Mouse (Mus musculus) erythroblast, embryonic 14.5 days (primary cell): Measurements from ENCODE around the gene Methig1. TPM values are rescaled to one million over a fixed set of nuclear protein-coding genes. Genes with fewer than 3 reads are reported as not detected.
"Not testable (repeated sequence)": the region's sequence is repeated elsewhere in the genome, so short reads cannot be mapped to it uniquely, and the experiment has no call there.

Experiments used
- H3K27me3 ChIP-seq: 2 replicates; pipeline ENCODE4 v1.6.1; 2012; ENCODE audit warnings: inconsistent platforms; ENCODE audit not compliant: control insufficient read depth
- H3K36me3 ChIP-seq: 2 replicates; pipeline ENCODE4 v1.6.1; 2012; ENCODE audit warnings: mild to moderate bottlenecking, inconsistent platforms; ENCODE audit not compliant: control insufficient read depth
- H3K4me1 ChIP-seq: 2 replicates; pipeline ENCODE4 v1.6.1; 2012; ENCODE audit warnings: inconsistent platforms; ENCODE audit not compliant: control insufficient read depth
- H3K4me3 ChIP-seq: replicated peaks from 2 replicates; pipeline ENCODE3; 2012; ENCODE audit warnings: moderate library complexity, mild to moderate bottlenecking, inconsistent platforms
- H3K9me3 ChIP-seq: 2 replicates; pipeline ENCODE4 v1.6.1; 2012; ENCODE audit warnings: low read length, inconsistent platforms, mixed read lengths; ENCODE audit not compliant: control insufficient read depth
- GATA1 ChIP-seq: IDR thresholded peaks from 2 replicates; pipeline ENCODE4 v1.6.1; 2012; ENCODE audit warnings: low read length, inconsistent platforms, mixed read lengths
- TAL1 ChIP-seq: IDR thresholded peaks from 3 replicates; pipeline ENCODE4 v1.6.1; 2012; ENCODE audit warnings: low read length, inconsistent platforms, mixed read lengths
- polyA plus RNA-seq: library from polyadenylated mRNA; stranded (reverse); fragments of >175 nt; gene quantifications from 2 replicates; pipeline ENCODE4 v1.2.3, GENCODE M21; 2012

Gene Methig1
- polyA plus RNA-seq, 1 experiment, result not detected

DNA sequence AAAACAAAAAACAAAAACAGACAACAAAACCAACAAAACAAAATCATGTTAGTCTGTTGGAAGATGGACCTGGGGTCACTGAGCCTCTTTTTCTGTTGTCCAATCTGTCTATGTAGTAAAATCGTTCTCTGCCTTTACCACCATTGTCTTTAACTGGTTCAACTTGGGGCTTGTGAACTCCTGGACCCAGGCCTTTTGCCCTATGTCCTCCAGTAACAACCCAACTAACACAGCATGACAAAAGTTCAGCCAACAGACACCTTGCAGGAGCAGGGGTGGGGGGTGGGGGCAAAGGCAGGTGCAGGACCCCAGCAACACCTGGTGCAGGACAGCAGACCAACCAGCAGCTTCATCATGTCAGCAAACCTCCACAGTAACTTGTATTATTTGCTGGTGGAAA is 33.1 kb upstream of the Methig1 start:
- Histone ChIP-seq H3K4me1 (peaks cover 14% of the 10 kb centered on the region), H3K27me3 (no peaks in the 10 kb centered on the region), H3K4me3 (no peak overlapping the region), H3K9me3 (peaks cover 4% of the 10 kb centered on the region), H3K36me3 (peaks cover 1% of the 10 kb centered on the region)
- TF ChIP-seq TAL1 (no peak), GATA1 (no peak)

DNA sequence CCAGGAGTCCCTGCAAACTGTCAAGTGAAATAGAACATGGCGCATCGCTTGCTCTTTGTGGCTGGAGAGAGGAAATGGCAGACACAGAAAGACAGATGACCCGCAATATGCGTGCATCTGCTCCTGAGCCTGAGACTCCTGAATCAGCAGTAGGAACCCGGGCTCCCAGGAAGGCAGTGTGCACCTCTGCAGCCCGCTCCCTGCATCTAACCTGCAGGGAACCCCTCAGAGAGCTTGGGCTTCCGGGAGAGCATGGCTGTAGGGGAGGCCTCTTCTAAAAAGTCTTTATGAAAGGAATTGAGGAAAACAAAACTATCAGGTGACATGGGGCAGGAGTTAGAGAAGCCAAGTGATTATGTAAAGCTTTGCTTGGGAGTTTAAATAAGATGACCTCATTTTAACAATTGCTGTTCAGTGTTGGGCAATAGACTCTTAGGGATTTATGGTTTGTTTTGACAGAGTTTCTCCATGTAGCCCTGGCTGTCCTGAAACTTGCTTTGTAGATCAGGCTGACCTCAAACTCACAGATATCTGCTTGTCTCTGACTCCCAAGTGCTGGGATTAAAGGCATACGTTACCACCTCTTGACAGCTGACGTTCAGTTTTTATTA is 32.5 kb upstream of the Methig1 start:
- H3K4me3 ChIP-seq, result no peak overlapping the region
- TF ChIP-seq TAL1, result no peak
- TF ChIP-seq GATA1, result no peak
- peaks cover 3% of the 10 kb centered on the region for H3K9me3 ChIP-seq
- no peaks in the 10 kb centered on the region for H3K27me3 ChIP-seq
- H3K36me3 ChIP-seq, result no peaks in the 10 kb centered on the region; the same call in 1 of the 2 replicates
- peaks cover 14% of the 10 kb centered on the region for H3K4me1 ChIP-seq

DNA sequence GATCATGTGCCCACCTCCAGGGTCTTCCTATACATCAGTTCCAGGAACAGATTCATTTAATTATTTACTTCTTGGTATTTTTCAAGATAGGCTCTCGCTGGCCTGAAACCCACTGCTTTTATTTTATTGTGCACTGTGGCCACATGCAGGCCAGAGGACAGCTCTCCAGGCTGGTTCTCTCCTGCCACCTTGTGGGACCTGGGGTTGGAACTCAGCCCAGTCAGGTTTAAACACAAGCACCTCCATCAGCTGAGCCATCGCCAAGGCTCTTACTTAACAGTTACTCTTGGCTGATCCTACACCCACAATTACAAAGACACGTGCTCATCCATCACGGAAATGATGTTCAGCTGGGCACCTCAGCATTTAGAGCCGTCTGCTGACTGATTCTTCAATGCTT is 31.8 kb upstream of the Methig1 start:
- Histone ChIP-seq H3K4me3 (no peak overlapping the region), H3K9me3 (peaks cover 3% of the 10 kb centered on the region), H3K4me1 (peaks cover 14% of the 10 kb centered on the region), H3K36me3 (no peaks in the 10 kb centered on the region), H3K27me3 (no peaks in the 10 kb centered on the region)
- no peak for TF ChIP-seq TAL1
- no peak for TF ChIP-seq GATA1

DNA sequence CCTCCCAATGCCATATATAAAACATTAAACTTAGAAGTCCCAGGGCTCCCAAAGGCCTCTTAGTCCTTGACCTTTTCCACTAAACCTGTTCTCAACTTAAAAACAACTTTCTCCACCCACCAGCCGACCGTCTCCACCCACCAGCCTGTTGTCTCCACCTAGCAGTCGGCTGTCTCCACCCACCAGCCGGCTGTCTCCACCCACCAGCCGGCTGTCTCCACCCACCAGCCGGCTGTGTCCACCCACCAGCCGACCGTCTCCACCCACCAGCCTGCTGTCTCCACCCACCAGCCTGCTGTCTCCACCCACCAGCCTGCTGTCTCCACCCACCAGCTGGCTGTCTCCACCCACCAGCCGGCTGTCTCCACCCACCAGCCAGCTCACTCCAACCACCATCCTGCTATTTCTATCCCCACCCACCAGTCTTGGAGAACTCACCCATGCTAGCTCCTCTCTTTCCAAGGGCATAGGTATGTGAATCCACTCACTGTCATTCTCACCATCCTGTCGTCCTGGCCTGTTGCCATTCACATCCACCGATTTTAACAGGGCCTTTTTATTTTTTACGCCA is 28.8 kb upstream of the Methig1 start:
- H3K27me3 ChIP-seq, result no peaks in the 10 kb centered on the region
- H3K9me3 ChIP-seq, result peaks cover 3% of the 10 kb centered on the region
- TF ChIP-seq GATA1 (no peak), TAL1 (no peak)
- H3K36me3 ChIP-seq, result no peaks in the 10 kb centered on the region
- peaks cover 14% of the 10 kb centered on the region for H3K4me1 ChIP-seq
- no peak overlapping the region for H3K4me3 ChIP-seq

DNA sequence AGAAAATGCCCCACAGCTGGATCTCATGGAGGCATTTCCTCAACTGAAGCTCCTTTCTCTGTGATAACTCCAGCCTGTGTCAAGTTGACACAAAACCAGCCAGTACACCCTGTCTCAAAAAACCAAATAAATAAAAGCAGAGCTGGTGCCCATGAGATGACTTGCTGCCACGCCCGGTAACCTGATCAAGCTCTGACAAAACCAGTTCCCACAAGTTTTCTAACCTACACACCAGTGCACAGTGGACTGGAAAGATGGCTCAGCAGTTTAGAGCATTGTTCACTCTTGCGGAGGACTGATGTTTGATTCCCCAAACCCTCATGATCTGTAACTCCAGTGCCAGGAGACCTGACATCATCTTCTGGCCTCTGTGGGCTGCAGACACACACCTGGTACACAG is 27.7 kb upstream of the Methig1 start:
- H3K36me3 ChIP-seq, result no peaks in the 10 kb centered on the region
- TF ChIP-seq GATA1 (no peak), TAL1 (no peak)
- no peak overlapping the region for H3K4me3 ChIP-seq
- H3K4me1 ChIP-seq, result peaks cover 14% of the 10 kb centered on the region
- peaks cover 3% of the 10 kb centered on the region for H3K9me3 ChIP-seq
- no peaks in the 10 kb centered on the region for H3K27me3 ChIP-seq

DNA sequence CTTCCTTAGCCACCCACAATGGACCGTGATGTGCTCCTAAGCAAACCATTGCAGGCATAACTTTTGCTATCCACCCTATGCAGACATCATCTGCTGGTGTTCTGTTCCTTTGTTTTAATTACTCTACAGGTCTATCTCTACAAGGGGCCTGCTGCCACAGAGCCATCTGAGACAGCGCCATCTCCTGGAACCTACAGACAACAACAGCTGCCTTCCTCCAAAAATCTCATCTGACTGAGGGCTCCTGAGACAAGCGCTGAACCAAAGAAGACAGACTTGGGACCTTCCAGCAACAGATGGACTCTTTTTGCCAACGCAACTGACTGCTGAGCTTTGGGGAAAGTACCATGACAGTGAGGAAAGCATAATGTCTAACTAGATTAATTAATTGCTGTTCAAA is 24.9 kb upstream of the Methig1 start:
- peaks cover 14% of the 10 kb centered on the region for H3K4me1 ChIP-seq
- not testable (repeated sequence) for H3K9me3 ChIP-seq, H3K4me3 ChIP-seq, H3K27me3 ChIP-seq, H3K36me3 ChIP-seq

DNA sequence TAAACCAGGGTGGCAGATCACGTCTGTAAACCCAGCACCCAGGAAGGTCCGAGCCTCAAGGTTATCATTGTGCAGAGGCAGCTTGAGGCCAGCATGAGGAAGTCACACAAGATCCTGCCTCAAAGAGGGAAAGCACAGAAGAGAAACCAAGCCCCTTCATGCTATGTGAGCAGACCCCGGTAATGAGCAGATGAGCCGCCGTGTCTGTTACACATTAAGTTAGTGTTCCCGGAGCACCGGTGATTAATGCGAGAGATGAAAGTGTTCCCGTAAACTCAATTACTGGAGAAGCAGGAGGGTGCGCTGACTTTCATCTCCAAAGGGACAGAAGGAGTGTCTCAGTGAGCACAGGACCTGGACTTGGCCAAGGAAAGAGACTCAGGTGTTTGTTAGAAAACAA is 23.6 kb upstream of the Methig1 start:
- not testable (repeated sequence) for H3K9me3 ChIP-seq, H3K4me3 ChIP-seq, H3K4me1 ChIP-seq, H3K36me3 ChIP-seq, H3K27me3 ChIP-seq

DNA sequence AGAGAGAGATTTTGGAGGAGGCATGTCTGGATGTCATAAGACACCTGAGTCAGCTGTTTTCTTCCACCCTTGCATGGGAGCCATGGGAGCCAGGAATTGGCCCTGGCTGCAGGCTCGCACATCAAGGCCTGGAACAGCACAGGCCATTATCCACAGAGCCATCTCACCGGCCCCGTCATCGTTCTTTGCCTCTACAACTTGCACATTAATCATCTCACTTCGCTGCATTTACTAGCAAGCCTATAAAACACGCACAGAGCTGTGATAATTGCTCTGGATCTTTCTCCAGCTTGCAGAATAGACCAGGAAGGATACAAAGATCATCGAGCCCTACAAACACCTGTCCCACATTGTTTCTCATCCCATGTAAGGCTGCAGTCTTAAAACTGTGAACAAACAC is 22.2 kb upstream of the Methig1 start:
- no peaks in the 10 kb centered on the region for H3K36me3 ChIP-seq
- H3K9me3 ChIP-seq, result no peaks in the 10 kb centered on the region
- H3K27me3 ChIP-seq, result no peaks in the 10 kb centered on the region
- H3K4me1 ChIP-seq, result no peaks in the 10 kb centered on the region
- TF ChIP-seq GATA1, result no peak
- TF ChIP-seq TAL1, result no peak
- H3K4me3 ChIP-seq, result no peak overlapping the region

DNA sequence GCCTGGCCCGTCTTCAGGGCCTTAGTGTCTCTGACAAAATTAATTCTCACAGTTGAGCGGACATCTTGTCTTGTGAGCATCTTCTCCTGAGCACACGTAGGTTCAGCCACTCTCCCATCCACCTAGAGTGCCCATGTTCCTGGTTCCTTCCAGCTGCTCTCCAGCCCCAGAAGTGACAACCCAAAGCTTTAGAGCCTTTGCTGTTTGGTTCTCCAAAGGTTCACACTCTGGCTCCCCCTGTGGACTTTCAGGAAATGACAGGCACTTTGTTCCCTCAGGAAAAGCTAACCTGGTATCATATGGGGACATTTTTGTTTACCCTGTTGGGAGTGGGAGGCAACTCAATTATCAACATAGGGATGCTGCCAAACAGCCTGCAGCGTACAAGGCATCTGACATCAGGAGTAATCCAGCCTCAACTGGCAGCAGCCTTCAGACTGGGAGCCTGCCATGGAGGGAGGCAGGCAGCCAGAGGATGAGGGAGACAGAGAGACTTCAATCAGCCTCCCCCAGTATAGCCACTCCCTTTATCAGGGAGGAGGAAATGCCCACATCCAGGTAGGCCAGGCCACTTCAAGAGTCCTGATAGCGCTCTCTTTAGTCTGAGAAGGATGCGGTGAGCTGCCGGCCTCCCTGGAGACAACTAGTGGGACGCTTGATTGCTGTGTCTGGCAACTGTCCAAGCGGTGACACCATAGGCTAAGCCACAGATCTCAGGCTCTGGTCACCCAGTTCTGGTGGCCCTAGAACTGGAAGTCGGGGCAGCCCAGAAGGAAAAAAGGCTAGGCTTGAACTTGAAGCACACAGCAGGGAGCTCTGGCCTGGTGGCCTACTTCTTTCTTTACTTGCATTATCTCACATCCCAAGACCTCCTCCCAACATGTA is 20.6 kb upstream of the Methig1 start:
- not testable (repeated sequence) for H3K4me3 ChIP-seq, H3K4me1 ChIP-seq, H3K27me3 ChIP-seq, H3K36me3 ChIP-seq, H3K9me3 ChIP-seq

DNA sequence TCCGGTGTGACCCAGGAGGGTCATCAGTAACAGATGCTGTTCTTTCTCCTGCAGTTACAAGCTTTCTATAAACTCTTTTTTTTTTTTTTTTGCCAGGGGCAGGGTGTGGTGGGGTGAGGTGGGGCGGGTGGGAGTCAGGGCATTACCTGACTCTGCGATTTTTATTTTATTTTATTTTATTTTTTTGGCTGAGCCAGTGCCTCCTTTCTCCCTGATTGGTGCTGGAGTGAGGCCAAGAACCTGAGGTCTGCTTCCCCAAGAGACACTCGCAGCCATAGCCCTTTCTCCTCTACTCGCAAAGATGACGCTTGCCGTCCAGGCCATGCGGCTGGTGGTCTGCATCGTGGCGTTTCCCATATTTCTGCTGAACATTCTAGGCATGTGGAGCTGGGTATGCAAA is 18.3 kb upstream of the Methig1 start, which contains the start of gene Mettl7a3:
Mettl7a3 (plus strand) TSS at position 301 of the 400 bp plus-strand sequence.
- H3K27me3 ChIP-seq, result no peaks in the 10 kb centered on the region
- no peaks in the 10 kb centered on the region for H3K36me3 ChIP-seq
- TF ChIP-seq TAL1, result no peak
- no peak for TF ChIP-seq GATA1
- peaks cover 10% of the 10 kb centered on the region for H3K4me1 ChIP-seq
- no peak within 1 kb of the TSS for H3K4me3 ChIP-seq
- H3K9me3 ChIP-seq, result no peaks in the 10 kb centered on the region

DNA sequence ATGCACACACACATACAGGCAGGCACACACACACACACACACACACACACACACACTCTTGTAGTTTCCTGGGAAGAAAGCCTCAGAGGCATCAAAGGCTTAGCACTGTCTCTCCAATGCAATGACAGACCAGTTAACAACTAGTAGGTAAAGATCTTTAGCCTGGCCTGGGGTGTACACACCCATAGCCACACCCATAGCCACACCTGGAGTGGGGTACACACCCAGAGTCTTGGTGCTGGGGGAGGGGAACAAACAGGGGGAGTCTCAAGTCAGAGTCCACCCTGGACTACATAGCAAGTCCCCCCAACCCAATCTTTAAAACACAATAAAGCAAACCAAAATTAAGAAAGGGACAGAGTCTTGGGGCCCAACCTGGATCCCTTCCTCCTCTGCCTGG is 15.6 kb upstream of the Methig1 start:
- not testable (repeated sequence) for H3K36me3 ChIP-seq, H3K27me3 ChIP-seq, H3K4me3 ChIP-seq, H3K9me3 ChIP-seq
- peaks cover 10% of the 10 kb centered on the region for H3K4me1 ChIP-seq

DNA sequence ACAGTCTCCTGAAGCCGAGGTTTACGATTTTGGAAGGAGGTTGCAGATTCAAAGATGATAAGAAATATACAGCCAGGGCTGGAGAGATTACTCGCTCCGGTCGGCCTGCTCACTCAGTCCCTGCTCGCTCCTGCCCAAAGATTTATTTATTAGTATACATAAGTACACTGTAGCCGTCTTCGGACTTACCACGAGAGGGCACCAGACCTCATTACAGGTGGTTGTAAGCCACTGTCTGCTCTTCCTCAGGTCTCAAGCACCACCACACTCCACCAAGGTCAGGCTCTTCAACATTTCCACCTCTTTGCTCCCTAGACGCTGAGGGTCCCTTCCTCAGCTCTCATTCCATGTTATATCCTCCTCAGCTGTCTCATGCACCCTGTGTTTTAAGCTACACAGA is 15.1 kb upstream of the Methig1 start:
- peaks cover 10% of the 10 kb centered on the region for H3K4me1 ChIP-seq
- not testable (repeated sequence) for H3K9me3 ChIP-seq, H3K27me3 ChIP-seq, H3K4me3 ChIP-seq, H3K36me3 ChIP-seq

DNA sequence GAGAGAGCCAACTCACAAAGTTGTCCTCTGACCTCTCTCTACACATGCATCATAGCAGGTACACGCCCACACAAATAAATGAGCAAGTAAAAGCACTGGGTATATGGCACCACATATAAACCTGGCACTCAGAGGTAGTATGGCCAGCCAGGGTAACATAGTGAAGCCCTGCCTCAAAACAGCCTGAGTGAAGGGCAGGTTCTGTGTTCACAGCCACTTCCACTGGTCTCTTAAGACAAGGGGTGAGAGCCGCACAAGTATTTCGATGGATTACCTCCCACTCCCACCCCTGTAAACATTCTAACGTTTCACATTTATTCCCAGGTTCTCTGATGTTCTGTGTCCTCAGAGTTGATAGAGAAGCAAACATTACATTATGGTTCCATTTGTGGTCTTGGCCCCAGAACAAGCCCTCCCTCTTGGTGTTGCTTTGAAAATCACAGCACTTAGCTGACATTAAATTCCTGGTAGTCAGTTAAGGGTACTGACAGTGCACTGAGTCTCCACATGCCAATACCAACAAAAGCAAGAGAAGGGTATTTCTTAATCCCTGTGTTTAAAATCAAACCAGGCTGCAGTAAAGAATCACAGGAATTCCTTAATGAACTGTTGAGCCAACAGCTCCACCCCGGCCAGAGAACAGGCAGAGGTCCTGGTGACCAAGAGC is 11.5 kb upstream of the Methig1 start:
- not testable (repeated sequence) for H3K9me3 ChIP-seq, H3K4me3 ChIP-seq, H3K36me3 ChIP-seq, H3K27me3 ChIP-seq
- peaks cover 10% of the 10 kb centered on the region for H3K4me1 ChIP-seq
